Mouse (Mus musculus): Measurements from ENCODE around the gene Vmn1r204. TPM values are rescaled to one million over a fixed set of nuclear protein-coding genes. Genes with fewer than 3 reads are reported as not detected.

The Vmn1r204 gene
- not detected for polyA plus RNA-seq (2017; shearing (Covaris generic))

DNA sequence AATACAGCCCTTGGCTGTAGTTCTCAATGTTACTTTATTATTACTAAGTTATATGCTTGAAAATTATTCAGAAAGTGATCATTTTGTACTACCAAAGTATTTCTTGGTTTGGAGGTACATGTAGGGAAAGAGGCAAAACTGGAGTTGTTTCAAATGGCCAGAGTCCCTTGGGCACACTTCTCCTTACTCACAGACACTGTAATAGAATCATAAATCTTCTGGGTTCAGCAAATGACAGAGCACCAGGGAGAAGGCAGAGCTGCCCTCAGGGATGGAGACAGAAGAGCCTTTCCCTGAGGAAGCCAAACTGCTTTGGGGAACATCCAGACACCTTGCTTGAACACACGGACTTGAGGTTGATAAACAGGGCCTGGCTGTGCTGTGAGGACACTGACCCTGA, at the start of gene Vmn1r204:
TSS of gene Vmn1r204 (plus strand) at position 301 of the 400 bp plus-strand sequence.

GRCm38 (mm10) chr13:22505281-22505680, 47.7 kb upstream of the Vmn1r204 start, which contains the start of gene Vmn1r202:
TSS of gene Vmn1r202 (minus strand) at chr13:22505381.

GRCm38 (mm10) chr13:22517814-22518213, 35.2 kb upstream of the Vmn1r204 start, which contains the start of gene Vmn1r203:
TSS of gene Vmn1r203 (plus strand) at chr13:22518114.

DNA sequence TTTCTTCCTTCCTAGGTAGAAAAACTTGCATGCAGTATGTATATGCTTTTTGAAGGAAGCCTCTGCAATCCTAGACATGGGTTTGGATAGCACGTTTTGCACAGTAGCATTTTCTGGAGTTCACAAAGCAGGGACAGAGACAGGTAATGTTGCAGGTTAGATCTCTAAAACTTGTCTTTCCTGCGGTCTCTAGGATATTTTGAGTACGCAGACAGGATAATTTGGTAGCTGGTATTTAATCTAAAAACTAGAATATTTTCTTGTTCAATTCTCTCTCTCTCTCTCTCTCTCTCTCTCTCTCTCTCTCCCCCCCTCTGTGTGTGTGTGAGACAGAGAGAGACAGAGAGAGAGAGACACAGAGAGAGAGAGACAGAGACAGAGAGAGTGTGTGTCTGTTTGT, 39.9 kb downstream of the Vmn1r204 start, which contains the start of gene Vmn1r205:
TSS of gene Vmn1r205 (minus strand) at position 101 of the 400 bp plus-strand sequence.

Other genes starting within 250 kb of the Vmn1r204 start
- gene Vmn1r197, start 228.6 kb upstream of the Vmn1r204 start, polyA plus RNA-seq (2017; shearing (Covaris generic)), result 0.05 TPM
- gene Vmn1r198, start 202.8 kb upstream of the Vmn1r204 start, polyA plus RNA-seq (2017; shearing (Covaris generic)), result 0.05 TPM
- gene Vmn1r199, start 173.4 kb upstream of the Vmn1r204 start, polyA plus RNA-seq (2017; shearing (Covaris generic)), result not detected
- not detected for gene Vmn1r200, start 162.8 kb upstream of the Vmn1r204 start, polyA plus RNA-seq (2017; shearing (Covaris generic))
- gene Vmn1r201, start 81.3 kb upstream of the Vmn1r204 start, polyA plus RNA-seq (2017; shearing (Covaris generic)), result 0.10 TPM
- gene Vmn1r202, start 47.8 kb upstream of the Vmn1r204 start, polyA plus RNA-seq (2017; shearing (Covaris generic)), result 0.06 TPM
- 0.15 TPM for gene Vmn1r203, start 35.1 kb upstream of the Vmn1r204 start, polyA plus RNA-seq (2017; shearing (Covaris generic))
- gene Vmn1r205, start 39.8 kb downstream of the Vmn1r204 start, polyA plus RNA-seq (2017; shearing (Covaris generic)), result not detected
- gene Vmn1r206, start 71.1 kb downstream of the Vmn1r204 start, polyA plus RNA-seq (2017; shearing (Covaris generic)), result not detected
- gene Vmn1r207-ps, start 176.4 kb downstream of the Vmn1r204 start, polyA plus RNA-seq (2017; shearing (Covaris generic)), result not detected
- 0.11 TPM for gene Vmn1r208, start 224.2 kb downstream of the Vmn1r204 start, polyA plus RNA-seq (2017; shearing (Covaris generic))

All from activated CD4-positive, CD25-positive, alpha-beta regulatory T cell, adult 9 weeks (primary cell).